Mouse (Mus musculus) liver, embryonic 11.5 days (tissue): Measurements from ENCODE around the gene Zfp512b. TPM values are rescaled to one million over a fixed set of nuclear protein-coding genes. Genes with fewer than 3 reads are reported as not detected.

Experiments
- ATAC-seq: fragments of 200-750 bp; cut with Nextera tagmentation; replicated peaks from 2 replicates; pipeline ENCODE4 v1.8.0; 2017; ENCODE audit warnings: moderate number of reproducible peaks, mild to moderate bottlenecking, moderate TSS enrichment, moderate library complexity; ENCODE audit not compliant: low FRiP score
- DNase-seq: peaks from one replicate; pipeline ENCODE4 v3.0.0-alpha.2; 2017; ENCODE audit warnings: low spot score
- H3K27ac ChIP-seq: fragments of 300-500 bp; sonication (generic); 2 replicates; pipeline ENCODE4 v1.5.1; 2014; ENCODE audit warnings: mild to moderate bottlenecking, low read depth, low read length, control low read depth
- H3K27me3 ChIP-seq: fragments of 300-500 bp; sonication (generic); replicated peaks from 2 replicates; pipeline ENCODE4 v1.6.1; 2014; ENCODE audit warnings: low read length, mixed read lengths; ENCODE audit not compliant: control insufficient read depth, insufficient read depth
- H3K36me3 ChIP-seq: fragments of 300-500 bp; sonication (generic); 2 replicates; pipeline ENCODE4 v1.6.1; 2014; ENCODE audit warnings: mild to moderate bottlenecking, low read length, moderate library complexity, mixed read lengths; ENCODE audit not compliant: control insufficient read depth, insufficient read depth
- H3K4me1 ChIP-seq: fragments of 300-500 bp; sonication (generic); replicated peaks from 2 replicates; pipeline ENCODE4 v1.6.1; 2014; ENCODE audit warnings: low read length, mixed read lengths; ENCODE audit not compliant: control insufficient read depth, insufficient read depth
- H3K4me2 ChIP-seq: fragments of 300-500 bp; sonication (generic); 2 replicates; pipeline ENCODE4 v1.6.1; 2014; ENCODE audit warnings: mild to moderate bottlenecking, control low read depth, moderate library complexity
- H3K4me3 ChIP-seq: fragments of 300-500 bp; sonication (generic); 2 replicates; pipeline ENCODE4 v1.5.1; 2014; ENCODE audit warnings: low read depth, low read length, control low read depth
- H3K9ac ChIP-seq: fragments of 300-500 bp; sonication (generic); 2 replicates; pipeline ENCODE4 v1.6.1; 2014; ENCODE audit warnings: low read depth, low read length, control low read depth
- H3K9me3 ChIP-seq: fragments of 300-500 bp; sonication (generic); 2 replicates; pipeline ENCODE4 v1.6.1; 2016; ENCODE audit warnings: low read length, inconsistent platforms, mixed read lengths; ENCODE audit not compliant: control insufficient read depth
- WGBS: fragments of 180-500 bp; shearing (Covaris S2); extraction: QIAGEN DNeasy Blood & Tissue Kit; methylation state at CpG from one replicate; pipeline ENCODE4 v1.1.7; 2014; 5-methylcytosine and 5-hydroxymethylcytosine counted together
- polyA plus RNA-seq: library from polyadenylated mRNA; unstranded; fragments of >200 nt; fragmentation: Nextera tagmentation; extraction: Ambion mirVana; gene quantifications from 2 replicates; pipeline ENCODE4 v1.2.1, GENCODE M21; 2014

Gene Zfp512b
- polyA plus RNA-seq, result 31.2 and 33.9 TPM in 2 replicates

DNA sequence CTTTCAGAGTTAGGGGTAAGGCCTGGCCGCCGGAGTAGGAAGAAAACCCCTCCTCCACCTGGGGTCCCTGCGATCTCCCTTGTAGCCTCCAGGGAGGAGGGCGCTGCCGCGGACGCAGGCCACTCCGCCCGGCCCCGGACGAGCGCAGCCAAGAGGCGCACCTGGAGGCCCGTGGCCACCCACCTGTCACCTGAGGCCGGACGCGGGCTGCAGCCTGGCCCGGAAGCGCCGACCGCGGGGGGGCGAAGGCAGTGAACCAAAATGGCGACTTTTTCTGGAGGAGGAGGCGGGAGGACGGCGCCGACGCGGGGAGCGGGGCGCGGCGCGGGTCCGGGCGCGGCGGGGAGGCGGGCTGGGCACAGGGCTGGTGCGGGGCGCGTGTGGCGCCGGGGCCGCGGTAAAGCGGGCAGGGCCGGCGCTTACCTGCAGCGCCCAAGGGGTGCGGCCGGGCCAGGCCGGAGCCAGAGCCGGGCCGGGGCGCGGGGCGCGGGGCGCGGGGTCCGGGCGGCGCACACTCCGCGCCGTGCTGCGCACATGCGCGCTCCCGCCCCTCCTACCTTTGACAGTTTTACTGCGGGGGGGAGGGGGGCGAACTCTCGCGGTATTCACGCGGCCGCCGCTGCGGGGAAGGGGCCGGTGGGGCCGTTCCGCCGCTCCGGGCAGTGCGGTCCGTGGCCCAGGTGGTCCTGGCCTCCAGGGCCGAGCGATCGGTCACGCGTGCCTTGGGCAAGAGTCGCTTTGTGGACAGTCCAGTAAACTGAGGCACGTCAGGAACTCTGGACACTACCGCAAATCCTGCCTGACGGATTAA, at the start of gene Zfp512b:
Gene Zfp512b (minus strand): TSS at position 573 of the 811 bp plus-strand sequence.
- ATAC-seq (peak; percentile 63), DNase-seq (peak; percentile 76)
- Histone ChIP-seq H3K4me1 (peaks cover 24% of the 10 kb centered on the region), H3K4me2 (peak within 1 kb of the TSS; percentile 96), H3K4me3 (peak within 1 kb of the TSS; percentile 68), H3K9me3 (no peaks in the 10 kb centered on the region), H3K27me3 (no peaks in the 10 kb centered on the region), H3K36me3 (peaks cover 22% of the 10 kb centered on the region), H3K27ac (peak within 1 kb of the TSS; percentile 61), H3K9ac (peak within 1 kb of the TSS; percentile 94)
- WGBS, result 2% methylated on average over 73 of the region's 97 CpGs

- H3K9me3 ChIP-seq, result no peaks in the 10 kb centered on the region
- no peak overlapping the region for H3K9ac ChIP-seq
- no peak overlapping the region for H3K4me2 ChIP-seq
- no peak overlapping the region for H3K27ac ChIP-seq
- H3K27me3 ChIP-seq, result no peaks in the 10 kb centered on the region
- no peak overlapping the region for H3K4me3 ChIP-seq
- peaks cover 41% of the 10 kb centered on the region for H3K36me3 ChIP-seq
- DNase-seq, result no peak
- H3K4me1 ChIP-seq, result no peaks in the 10 kb centered on the region
- WGBS, result 91% methylated on average over 3 of the region's 3 CpGs
- ATAC-seq, result no peak
Observed at GRCm38 (mm10) chr2:181635865-181636264, 43.3 kb upstream of the Zfp512b start.

DNA sequence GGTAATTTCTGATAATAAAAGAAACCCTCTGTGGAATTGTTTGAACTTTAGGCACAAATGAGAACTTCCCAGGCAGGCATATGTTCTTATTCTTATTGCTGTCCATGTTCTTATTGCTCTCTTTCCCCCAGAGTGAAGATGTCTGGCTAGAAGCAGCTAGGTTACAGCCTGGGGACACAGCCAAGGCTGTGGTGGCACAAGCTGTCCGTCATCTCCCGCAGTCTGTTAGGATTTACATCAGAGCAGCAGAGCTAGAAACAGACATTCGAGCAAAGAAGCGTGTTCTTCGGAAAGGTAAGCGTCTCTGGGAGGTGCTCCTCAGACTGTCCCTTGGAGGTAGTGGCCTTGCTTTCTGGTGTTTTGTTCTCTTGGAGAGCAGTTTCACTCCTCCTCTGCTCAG, 40.0 kb upstream of the Zfp512b start:
- no peak for ATAC-seq
- DNase-seq, result no peak
- no peak overlapping the region for H3K27ac ChIP-seq
- peaks cover 3% of the 10 kb centered on the region for H3K4me1 ChIP-seq
- no peak overlapping the region for H3K9ac ChIP-seq
- no peak overlapping the region for H3K4me3 ChIP-seq
- H3K9me3 ChIP-seq, result no peaks in the 10 kb centered on the region
- H3K36me3 ChIP-seq, result peaks cover 38% of the 10 kb centered on the region
- no peaks in the 10 kb centered on the region for H3K27me3 ChIP-seq
- WGBS, result 96% methylated on average over 6 of the region's 6 CpGs
- no peak overlapping the region for H3K4me2 ChIP-seq

GRCm38 (mm10) chr2:181628471-181628870, 35.9 kb upstream of the Zfp512b start:
- no peak for ATAC-seq
- Histone ChIP-seq H3K27me3 (no peaks in the 10 kb centered on the region), H3K36me3 (peaks cover 19% of the 10 kb centered on the region), H3K9me3 (no peaks in the 10 kb centered on the region), H3K4me1 (peaks cover 7% of the 10 kb centered on the region), H3K4me2 (no peak overlapping the region), H3K27ac (no peak overlapping the region), H3K9ac (no peak overlapping the region), H3K4me3 (no peak overlapping the region)
- no peak for DNase-seq

GRCm38 (mm10) chr2:181623401-181623800, 30.8 kb upstream of the Zfp512b start:
- Histone ChIP-seq H3K9ac (no peak overlapping the region), H3K4me1 (peaks cover 7% of the 10 kb centered on the region), H3K9me3 (no peaks in the 10 kb centered on the region), H3K27ac (no peak overlapping the region), H3K4me3 (no peak overlapping the region), H3K36me3 (peaks cover 19% of the 10 kb centered on the region; the same call in 1 of the 2 replicates), H3K27me3 (no peaks in the 10 kb centered on the region), H3K4me2 (no peak overlapping the region)
- DNase-seq (no peak), ATAC-seq (no peak)

- H3K27me3 ChIP-seq, result no peaks in the 10 kb centered on the region
- no peak overlapping the region for H3K9ac ChIP-seq
- no peak overlapping the region for H3K4me2 ChIP-seq
- H3K4me1 ChIP-seq, result no peaks in the 10 kb centered on the region
- ATAC-seq (no peak), DNase-seq (no peak)
- no peak overlapping the region for H3K27ac ChIP-seq
- no peak overlapping the region for H3K4me3 ChIP-seq
- peaks cover 20% of the 10 kb centered on the region; the same call in 1 of the 2 replicates for H3K36me3 ChIP-seq
- H3K9me3 ChIP-seq, result no peaks in the 10 kb centered on the region
- WGBS, result 83% methylated on average over 5 of the region's 5 CpGs
Observed at GRCm38 (mm10) chr2:181618761-181619495, 26.3 kb upstream of the Zfp512b start.

GRCm38 (mm10) chr2:181602367-181602766, 9.8 kb upstream of the Zfp512b start:
- peaks cover 23% of the 10 kb centered on the region for H3K4me1 ChIP-seq
- no peaks in the 10 kb centered on the region for H3K9me3 ChIP-seq
- no peaks in the 10 kb centered on the region; the same call in 1 of the 2 replicates for H3K27me3 ChIP-seq
- peak overlapping the region; percentile 71 for H3K4me2 ChIP-seq
- H3K9ac ChIP-seq, result peak overlapping the region; percentile 76
- H3K4me3 ChIP-seq, result peak overlapping the region; percentile 77
- no peak overlapping the region for H3K27ac ChIP-seq
- no peak for DNase-seq
- WGBS, result 62% methylated on average over 4 of the region's 4 CpGs
- ATAC-seq, result no peak
- no peaks in the 10 kb centered on the region for H3K36me3 ChIP-seq

GRCm38 (mm10) chr2:181601751-181602145, 9.1 kb upstream of the Zfp512b start:
- Histone ChIP-seq H3K27ac (no peak overlapping the region), H3K4me1 (peaks cover 23% of the 10 kb centered on the region), H3K9ac (peak overlapping the region; percentile 76), H3K27me3 (no peaks in the 10 kb centered on the region; the same call in 1 of the 2 replicates), H3K9me3 (no peaks in the 10 kb centered on the region), H3K4me2 (peak overlapping the region; percentile 71), H3K4me3 (peak overlapping the region; percentile 77), H3K36me3 (no peaks in the 10 kb centered on the region)
- 26% methylated on average over 10 of the region's 10 CpGs for WGBS
- no peak for DNase-seq
- no peak for ATAC-seq
